Mouse (Mus musculus) lung, embryonic 16.5 days (tissue): ENCODE data around the gene Zfp763. TPM values are rescaled to one million over a fixed set of nuclear protein-coding genes. Genes with fewer than 3 reads are reported as not detected.
"Not testable (repeated sequence)": the region's sequence is repeated elsewhere in the genome, so short reads cannot be mapped to it uniquely, and the experiment has no call there.

Experiments used
- ATAC-seq: fragments of 200-750 bp; cut with Nextera tagmentation; 2 replicates; pipeline ENCODE4 v1.8.0; 2017; ENCODE audit warnings: low read depth, mild to moderate bottlenecking, moderate library complexity
- H3K27ac ChIP-seq: fragments of 300-500 bp; sonication (generic); 2 replicates; pipeline ENCODE4 v1.5.1; 2014; ENCODE audit warnings: mild to moderate bottlenecking, control low read depth, low read length
- H3K27me3 ChIP-seq: fragments of 300-500 bp; sonication (generic); 2 replicates; pipeline ENCODE4 v1.6.1; 2014; ENCODE audit warnings: low read depth, low read length, mixed read lengths; ENCODE audit not compliant: control insufficient read depth, insufficient read depth
- H3K36me3 ChIP-seq: fragments of 300-500 bp; sonication (generic); 2 replicates; pipeline ENCODE4 v1.6.1; 2014; ENCODE audit warnings: low read length; ENCODE audit not compliant: control insufficient read depth, insufficient read depth
- H3K4me1 ChIP-seq: fragments of 300-500 bp; sonication (generic); replicated peaks from 2 replicates; pipeline ENCODE4 v1.6.1; 2014; ENCODE audit warnings: low read length, mixed read lengths; ENCODE audit not compliant: control insufficient read depth, insufficient read depth
- H3K4me2 ChIP-seq: fragments of 300-500 bp; sonication (generic); 2 replicates; pipeline ENCODE4 v1.6.1; 2014; ENCODE audit warnings: low read depth, low read length, control low read depth
- H3K4me3 ChIP-seq: fragments of 300-500 bp; sonication (generic); 2 replicates; pipeline ENCODE4 v1.5.1; 2014; ENCODE audit warnings: mild to moderate bottlenecking, low read length, control low read depth
- H3K9ac ChIP-seq: fragments of 300-500 bp; sonication (generic); 2 replicates; pipeline ENCODE4 v1.6.1; 2014; ENCODE audit warnings: low read length, control low read depth
- H3K9me3 ChIP-seq: fragments of 300-500 bp; sonication (generic); 2 replicates; pipeline ENCODE4 v1.6.1; 2016; ENCODE audit warnings: low read length; ENCODE audit not compliant: control insufficient read depth
- WGBS: fragments of 180-500 bp; shearing (Covaris S2); extraction: QIAGEN DNeasy Blood & Tissue Kit; methylation state at CpG from one replicate; pipeline ENCODE4 v1.1.7; 2014; 5-methylcytosine and 5-hydroxymethylcytosine counted together
- polyA plus RNA-seq: library from polyadenylated mRNA; unstranded; fragments of >200 nt; fragmentation: Nextera tagmentation; extraction: Ambion mirVana; gene quantifications from 2 replicates; pipeline ENCODE4 v1.2.1, GENCODE M21; 2015

The Zfp763 gene
- polyA plus RNA-seq, result 13.6 and 14.9 TPM in 2 replicates

DNA sequence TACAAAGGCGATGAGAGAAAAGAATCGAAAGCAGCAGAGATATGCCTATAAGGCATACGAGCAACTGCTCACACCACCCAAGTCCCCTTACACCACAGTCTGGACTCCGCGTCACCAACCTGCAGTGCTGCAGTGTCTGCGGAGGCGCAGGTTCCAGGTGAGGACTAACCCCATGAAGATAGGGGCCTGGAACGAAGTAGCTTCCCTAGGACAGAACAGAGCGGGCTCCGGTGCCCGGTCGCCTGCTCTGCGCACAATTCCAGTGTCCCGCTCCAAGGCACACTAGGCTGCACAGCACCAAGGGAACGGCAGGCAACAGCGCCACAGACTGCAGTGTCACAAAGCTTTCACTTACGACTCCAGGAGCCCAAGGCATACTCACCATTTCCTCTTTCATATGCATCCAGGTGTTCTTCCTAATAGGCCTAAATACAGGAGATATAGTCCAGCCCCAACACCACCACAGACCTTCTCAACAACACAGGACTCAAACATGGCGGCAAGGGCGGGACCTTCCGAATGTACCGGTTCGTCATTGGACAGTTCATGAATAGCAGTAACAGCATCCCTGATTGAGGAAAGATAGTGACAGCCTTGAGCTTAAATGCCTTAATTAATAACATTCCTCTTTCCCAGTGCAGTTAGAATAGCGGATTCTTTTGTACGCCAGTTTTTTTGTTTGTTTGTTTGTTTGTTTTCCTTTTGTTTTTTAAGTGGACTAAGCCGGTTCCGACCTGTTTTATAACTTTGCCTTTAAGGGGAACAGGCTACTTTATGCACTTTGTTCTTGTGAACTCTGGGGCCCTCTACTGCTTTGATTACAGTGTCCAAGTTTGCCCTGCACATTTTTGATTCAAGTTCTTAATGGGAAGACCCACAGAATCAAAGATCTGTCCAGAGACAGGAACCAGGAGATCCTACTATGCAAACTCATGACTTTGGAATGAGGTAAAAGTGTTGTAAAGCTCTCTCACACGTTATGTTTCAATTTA is at the start of gene Zfp763:
TSS of gene Zfp763 (minus strand) at position 503 of the 992 bp plus-strand sequence.
- ATAC-seq, result peak; percentile 97
- Histone ChIP-seq H3K27me3 (no peaks in the 10 kb centered on the region), H3K4me3 (peak within 1 kb of the TSS; percentile 90), H3K9ac (peak within 1 kb of the TSS; percentile 93), H3K36me3 (no peaks in the 10 kb centered on the region), H3K9me3 (no peaks in the 10 kb centered on the region), H3K4me1 (0 out of 2 replicates have a peak, but pooled peaks cover 3% of the 10 kb centered on the region), H3K4me2 (peak within 1 kb of the TSS; percentile 71), H3K27ac (peak within 1 kb of the TSS; percentile 91)
- WGBS, result 3% methylated on average over 27 of the region's 27 CpGs

DNA sequence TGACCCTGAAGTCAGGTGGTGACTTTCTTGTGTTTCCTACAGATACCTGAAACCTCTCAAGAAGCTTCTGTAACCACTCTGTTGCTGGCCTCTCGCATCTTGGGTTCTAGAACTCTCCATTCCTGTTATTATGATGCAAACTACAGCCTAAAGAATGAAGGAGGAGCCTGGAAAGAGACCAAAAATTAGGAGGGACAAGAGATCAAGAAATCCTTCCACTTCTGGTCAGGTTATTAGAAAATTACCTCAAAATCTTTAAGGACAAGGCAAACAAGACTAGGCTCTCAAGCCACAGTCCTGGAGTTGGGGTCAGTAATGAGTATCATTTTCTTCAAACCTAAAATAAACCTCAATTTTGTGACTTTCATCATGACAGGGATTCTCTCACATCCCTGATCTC is 34.8 kb upstream of the Zfp763 start, which contains the start of gene 4921501E09Rik:
TSS of gene 4921501E09Rik (minus strand) at position 101 of the 400 bp plus-strand sequence.
- no peak within 1 kb of the TSS for H3K9ac ChIP-seq
- H3K36me3 ChIP-seq, result no peaks in the 10 kb centered on the region
- WGBS, result 47% methylated on average over 1 of the region's 1 CpGs
- H3K27me3 ChIP-seq, result no peaks in the 10 kb centered on the region
- no peak within 1 kb of the TSS for H3K27ac ChIP-seq
- no peak within 1 kb of the TSS for H3K4me2 ChIP-seq
- ATAC-seq, result no peak
- no peak within 1 kb of the TSS for H3K4me3 ChIP-seq
- H3K9me3 ChIP-seq, result no peaks in the 10 kb centered on the region
- H3K4me1 ChIP-seq, result no peaks in the 10 kb centered on the region

- WGBS, result 3% methylated on average over 1 of the region's 1 CpGs
Observed at GRCm38 (mm10) chr17:33063001-33063400, 29.8 kb upstream of the Zfp763 start.

DNA sequence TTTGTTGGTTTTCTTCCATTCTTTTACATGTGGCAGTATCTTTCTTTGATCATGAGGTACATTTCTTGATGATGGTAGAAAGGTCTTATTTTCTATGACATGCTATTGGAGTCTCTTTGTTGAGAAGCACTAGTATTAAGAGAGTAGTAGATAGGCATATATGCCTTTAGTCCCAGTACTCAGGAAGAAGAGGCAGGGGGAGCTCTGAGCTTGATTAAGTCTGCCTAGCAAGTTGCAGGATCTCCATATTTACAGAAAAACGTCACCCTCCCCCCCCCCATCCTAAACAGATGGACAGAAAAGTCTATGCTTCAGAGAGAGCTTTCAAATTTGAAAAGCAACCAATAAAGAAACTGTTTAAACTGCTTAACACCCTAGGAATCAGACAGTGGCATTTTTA is 25.6 kb upstream of the Zfp763 start:
- Histone ChIP-seq H3K36me3 (no peaks in the 10 kb centered on the region), H3K4me3 (no peak overlapping the region), H3K9ac (no peak overlapping the region), H3K27ac (no peak overlapping the region), H3K4me2 (no peak overlapping the region), H3K4me1 (no peaks in the 10 kb centered on the region), H3K27me3 (no peaks in the 10 kb centered on the region), H3K9me3 (no peaks in the 10 kb centered on the region)
- WGBS, result 5% methylated on average over 1 of the region's 1 CpGs
- ATAC-seq, result no peak

More at GRCm38 (mm10) chr17:33063001-33063400, 29.8 kb upstream of the Zfp763 start:
- Histone ChIP-seq H3K4me3 (no peak overlapping the region), H3K9me3 (no peaks in the 10 kb centered on the region), H3K36me3 (no peaks in the 10 kb centered on the region), H3K27me3 (no peaks in the 10 kb centered on the region), H3K9ac (no peak overlapping the region), H3K27ac (no peak overlapping the region), H3K4me1 (no peaks in the 10 kb centered on the region), H3K4me2 (no peak overlapping the region)
- no peak for ATAC-seq

DNA sequence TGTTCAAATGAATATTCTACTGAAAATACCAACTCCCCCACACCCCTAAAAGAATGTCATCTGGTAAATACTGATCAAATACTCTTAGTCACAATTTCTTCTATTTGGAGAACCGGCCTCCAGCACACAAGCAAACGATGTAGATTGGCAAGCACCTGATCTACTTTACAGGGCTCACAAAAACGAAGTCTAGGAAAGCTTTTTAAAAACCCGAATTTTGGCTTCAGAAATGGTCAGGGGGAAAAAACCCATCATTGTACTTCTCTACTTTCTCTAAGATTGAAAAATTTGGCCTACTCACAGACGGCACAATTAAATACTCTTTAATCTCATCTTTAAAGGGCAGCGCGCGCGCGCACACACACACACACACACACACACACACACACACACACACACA is 826 bp downstream of the Zfp763 start:
- H3K9me3 ChIP-seq, result peaks cover 3% of the 10 kb centered on the region; the same call in 1 of the 2 replicates
- H3K27ac ChIP-seq, result no peak overlapping the region
- peak overlapping the region; percentile 71 for H3K4me2 ChIP-seq
- no peaks in the 10 kb centered on the region for H3K36me3 ChIP-seq
- no peak for ATAC-seq
- whole genome bisulfite sequencing, result 2% methylated on average over 10 of the region's 10 CpGs
- H3K4me3 ChIP-seq, result peak overlapping the region; percentile 90
- H3K4me1 ChIP-seq, result 0 out of 2 replicates have a peak, but pooled peaks cover 3% of the 10 kb centered on the region
- peak overlapping the region; percentile 93 for H3K9ac ChIP-seq
- H3K27me3 ChIP-seq, result no peaks in the 10 kb centered on the region

DNA sequence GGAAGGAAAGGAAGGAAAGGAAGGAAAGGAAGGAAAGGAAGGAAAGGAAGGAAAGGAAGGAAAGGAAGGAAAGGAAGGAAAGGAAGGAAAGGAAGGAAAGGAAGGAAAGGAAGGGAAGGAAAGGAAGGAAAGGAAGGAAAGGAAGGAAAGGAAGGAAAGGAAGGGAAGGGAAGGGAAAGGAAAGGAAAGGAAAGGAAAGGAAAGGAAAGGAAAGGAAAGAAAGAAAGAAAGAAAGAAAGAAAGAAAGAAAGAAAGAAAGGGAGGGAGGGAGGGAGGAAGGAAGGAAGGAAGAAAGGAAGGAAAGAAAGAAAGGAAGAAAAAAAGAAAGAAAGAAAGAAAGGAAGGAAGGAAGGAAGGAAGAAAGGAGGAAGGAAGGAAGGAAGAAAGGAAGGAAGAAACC is 12.8 kb downstream of the Zfp763 start:
- not testable (repeated sequence) for ATAC-seq, H3K4me2 ChIP-seq, H3K27ac ChIP-seq, H3K4me3 ChIP-seq, H3K27me3 ChIP-seq, H3K9ac ChIP-seq, H3K4me1 ChIP-seq
- H3K36me3 ChIP-seq, result peaks cover 58% of the 10 kb centered on the region
- H3K9me3 ChIP-seq, result peaks cover 54% of the 10 kb centered on the region

DNA sequence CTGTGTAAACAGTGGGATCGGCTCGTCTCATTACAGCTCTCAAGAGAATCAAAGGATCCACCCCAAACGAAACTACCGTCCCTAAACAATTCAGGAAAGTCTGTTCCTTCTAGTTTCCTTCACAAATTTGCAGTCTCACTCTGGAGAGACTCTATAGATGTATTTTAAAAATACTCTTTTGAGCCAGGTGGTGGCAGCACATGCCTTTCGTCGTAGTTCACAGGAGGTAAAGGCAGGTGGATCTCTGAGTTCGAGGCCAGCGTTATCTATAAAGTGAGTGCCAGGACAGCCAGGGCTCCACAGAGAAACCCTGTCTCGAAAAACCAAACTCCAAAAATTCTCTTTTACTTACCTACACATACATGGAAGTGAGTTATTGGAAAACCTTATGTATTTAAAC is 24.9 kb downstream of the Zfp763 start:
- Histone ChIP-seq H3K4me2 (no peak overlapping the region), H3K9ac (no peak overlapping the region), H3K27ac (no peak overlapping the region), H3K36me3 (peaks cover 20% of the 10 kb centered on the region), H3K4me3 (no peak overlapping the region), H3K27me3 (no peaks in the 10 kb centered on the region), H3K9me3 (peaks cover 10% of the 10 kb centered on the region), H3K4me1 (no peaks in the 10 kb centered on the region)
- WGBS, result 42% methylated on average over 9 of the region's 9 CpGs
- ATAC-seq, result no peak

- peaks cover 32% of the 10 kb centered on the region for H3K36me3 ChIP-seq
- no peak overlapping the region for H3K27ac ChIP-seq
- 91% methylated on average over 2 of the region's 2 CpGs for WGBS
- H3K4me1 ChIP-seq, result peaks cover 5% of the 10 kb centered on the region
- peaks cover 8% of the 10 kb centered on the region for H3K9me3 ChIP-seq
- H3K4me2 ChIP-seq, result no peak overlapping the region
- no peaks in the 10 kb centered on the region for H3K27me3 ChIP-seq
- no peak overlapping the region for H3K9ac ChIP-seq
- ATAC-seq, result no peak
- H3K4me3 ChIP-seq, result no peak overlapping the region
Observed at GRCm38 (mm10) chr17:32998492-32998891, 34.7 kb downstream of the Zfp763 start.

DNA sequence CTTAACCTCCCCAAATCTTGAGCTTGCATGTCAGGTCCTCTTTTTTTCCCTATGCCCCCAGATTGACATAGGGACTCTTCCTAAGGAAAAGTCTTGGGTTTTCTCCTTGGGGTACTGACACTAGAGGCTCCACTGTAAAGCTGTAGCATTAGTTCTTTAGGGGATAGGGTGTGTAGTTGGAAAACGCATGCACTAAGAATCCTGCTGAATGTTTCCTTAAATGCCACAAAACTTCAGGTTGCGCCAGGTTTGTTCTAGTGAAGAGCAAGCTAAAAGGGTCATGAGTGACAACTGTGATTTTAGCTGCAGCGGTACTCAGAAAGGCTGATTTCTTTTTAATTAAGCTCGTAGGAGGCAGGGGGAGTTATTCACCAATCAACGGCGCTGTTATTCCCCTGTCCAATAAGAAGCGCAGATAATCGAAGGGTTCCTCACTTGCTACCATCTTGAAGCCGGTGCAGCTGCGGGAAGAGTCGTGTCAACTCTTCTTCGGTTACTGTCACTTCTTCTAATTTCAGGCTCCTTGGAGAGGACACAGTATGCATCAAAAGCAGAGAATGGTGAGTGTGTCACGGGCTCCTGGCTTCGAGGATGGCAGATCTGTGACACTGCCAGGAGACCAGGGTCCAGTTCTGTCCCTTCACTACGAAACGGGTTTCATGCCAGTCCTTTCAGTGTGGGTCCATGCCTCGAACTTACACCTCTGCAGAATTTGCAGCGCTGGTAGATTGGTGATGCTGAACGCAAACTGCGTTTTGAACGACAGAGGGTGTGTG is 40.3 kb downstream of the Zfp763 start, which contains the start of gene Zfp952:
TSS of gene Zfp952 (plus strand) at position 431 of the 776 bp plus-strand sequence.
- peak within 1 kb of the TSS; percentile 65 for H3K27ac ChIP-seq
- H3K4me2 ChIP-seq, result peak within 1 kb of the TSS; percentile 84
- peak within 1 kb of the TSS; percentile 66 for H3K4me3 ChIP-seq
- peak within 1 kb of the TSS; percentile 71 for H3K9ac ChIP-seq
- no peaks in the 10 kb centered on the region for H3K27me3 ChIP-seq
- peaks cover 5% of the 10 kb centered on the region for H3K4me1 ChIP-seq
- WGBS, result 1% methylated on average over 21 of the region's 21 CpGs
- peak; percentile 96 for ATAC-seq
- H3K36me3 ChIP-seq, result peaks cover 12% of the 10 kb centered on the region
- no peaks in the 10 kb centered on the region for H3K9me3 ChIP-seq
